Mouse (Mus musculus): ENCODE results near the gene Cdk20.

- TF ChIP-seq CTCF (IDR thresholded peaks at IDR 0.05; ENCODE audit: low read depth) (no peak), EP300 (IDR thresholded peaks at IDR 0.05; ENCODE audit: low read depth) (no peak)
Measured at GRCm38 (mm10) chr13:64445254-64445920, 13.3 kb downstream of the Cdk20 start.
